Mouse (Mus musculus) midbrain, embryonic 14.5 days (tissue): Measurements from ENCODE around the gene Zfp599. TPM values are rescaled to one million over a fixed set of nuclear protein-coding genes. Genes with fewer than 3 reads are reported as not detected.

Experiments used
- ATAC-seq: fragments of 200-750 bp; cut with Nextera tagmentation; 2 replicates; pipeline ENCODE4 v1.8.0; 2017; ENCODE audit warnings: moderate number of reproducible peaks, moderate library complexity; ENCODE audit not compliant: low FRiP score, low TSS enrichment
- DNase-seq: peaks from one replicate; pipeline ENCODE4 v3.0.0-alpha.2; 2015
- H3K27ac ChIP-seq: fragments of 300-500 bp; sonication (generic); replicated peaks from 2 replicates; pipeline ENCODE4 v1.5.1; 2014; ENCODE audit warnings: mild to moderate bottlenecking, low read depth, low read length, moderate library complexity
- H3K27me3 ChIP-seq: fragments of 300-500 bp; sonication (generic); 2 replicates; pipeline ENCODE4 v1.6.1; 2014; ENCODE audit warnings: low read length, control low read depth, mixed read lengths; ENCODE audit not compliant: control insufficient read depth, insufficient read depth
- H3K36me3 ChIP-seq: fragments of 300-500 bp; sonication (generic); 2 replicates; pipeline ENCODE4 v1.6.1; 2014; ENCODE audit warnings: low read length, control low read depth; ENCODE audit not compliant: control insufficient read depth, insufficient read depth
- H3K4me1 ChIP-seq: fragments of 300-500 bp; sonication (generic); 2 replicates; pipeline ENCODE4 v1.6.1; 2014; ENCODE audit warnings: mild to moderate bottlenecking, antibody characterized with exemption, low read length, control low read depth; ENCODE audit not compliant: control insufficient read depth, insufficient read depth
- H3K4me2 ChIP-seq: fragments of 300-500 bp; sonication (generic); 2 replicates; pipeline ENCODE4 v1.6.1; 2014; ENCODE audit warnings: mild to moderate bottlenecking, low read length, moderate library complexity
- H3K4me3 ChIP-seq: fragments of 300-500 bp; sonication (generic); replicated peaks from 2 replicates; pipeline ENCODE4 v1.5.1; 2014; ENCODE audit warnings: low read depth, low read length
- H3K9ac ChIP-seq: fragments of 300-500 bp; sonication (generic); replicated peaks from 2 replicates; pipeline ENCODE4 v1.6.1; 2014; ENCODE audit warnings: mild to moderate bottlenecking, low read length, moderate library complexity
- H3K9me3 ChIP-seq: fragments of 300-500 bp; sonication (generic); 2 replicates; pipeline ENCODE4 v1.6.1; 2016; ENCODE audit warnings: low read length, control low read depth, mixed read lengths; ENCODE audit not compliant: control insufficient read depth
- WGBS: fragments of 180-500 bp; shearing (Covaris S2); extraction: QIAGEN DNeasy Blood & Tissue Kit; methylation state at CpG from one replicate; pipeline ENCODE4 v1.1.7; 2014; 5-methylcytosine and 5-hydroxymethylcytosine counted together
- polyA plus RNA-seq: library from polyadenylated mRNA; unstranded; fragments of >200 nt; fragmentation: Nextera tagmentation; extraction: Ambion mirVana; gene quantifications from 2 replicates; pipeline ENCODE4 v1.2.1, GENCODE M21; 2014

The Zfp599 gene
- polyA plus RNA-seq, 1 experiment from 2014 or later: 13.8 TPM

- Histone ChIP-seq H3K4me1 (no peaks in the 10 kb centered on the region), H3K27ac (no peak overlapping the region), H3K4me3 (no peak overlapping the region), H3K27me3 (no peaks in the 10 kb centered on the region), H3K4me2 (no peak overlapping the region), H3K9ac (no peak overlapping the region), H3K9me3 (no peaks in the 10 kb centered on the region), H3K36me3 (no peaks in the 10 kb centered on the region)
- 80% methylated on average over 2 of the region's 2 CpGs for WGBS
- ATAC-seq: no peak
- DNase-seq: no peak
Measured at GRCm38 (mm10) chr9:22213785-22214194, 45.9 kb downstream of the Zfp599 start.

Other genes starting within 250 kb of the Zfp599 start
- 137 and 162 TPM in 2 replicates for gene Elavl3, start 207.9 kb downstream of the Zfp599 start, polyA plus RNA-seq
- not detected in 2 replicates for gene Gm49318, start 188.6 kb downstream of the Zfp599 start, polyA plus RNA-seq
- 14.7 and 18.1 TPM in 2 replicates for gene Zfp653, start 188.5 kb downstream of the Zfp599 start, polyA plus RNA-seq
- 45.6 and 48.5 TPM in 2 replicates for gene Ecsit, start 174.5 kb downstream of the Zfp599 start, polyA plus RNA-seq
- 0.58 and 0.61 TPM in 2 replicates for gene Cnn1, start 160.7 kb downstream of the Zfp599 start, polyA plus RNA-seq
- 182 and 196 TPM in 2 replicates for gene Elof1, start 142.7 kb downstream of the Zfp599 start, polyA plus RNA-seq
- gene Acp5, start 124.2 kb downstream of the Zfp599 start, polyA plus RNA-seq: 0.79 TPM in 1 of 2 replicates, not detected in the other
- 94.1 and 96.4 TPM in 2 replicates for gene Pigyl, start 103.0 kb downstream of the Zfp599 start, polyA plus RNA-seq
- gene Zfp872, start 71.8 kb downstream of the Zfp599 start, polyA plus RNA-seq: 0.07 and 0.55 TPM in 2 replicates
- gene Zfp809, start 34.2 kb downstream of the Zfp599 start, polyA plus RNA-seq: 9.0 and 11.0 TPM in 2 replicates
- gene Zfp810, start 47.8 kb upstream of the Zfp599 start, polyA plus RNA-seq: 32.2 and 38.4 TPM in 2 replicates
- 3.4 and 9.3 TPM in 2 replicates for gene Anln, start 129.3 kb upstream of the Zfp599 start, polyA plus RNA-seq
- gene 9530077C05Rik, start 151.6 kb upstream of the Zfp599 start, polyA plus RNA-seq: 11.4 and 15.7 TPM in 2 replicates
- not detected in 2 replicates for gene Gm17545, start 194.4 kb upstream of the Zfp599 start, polyA plus RNA-seq
- gene Rp9, start 209.8 kb upstream of the Zfp599 start, polyA plus RNA-seq: 57.2 and 72.6 TPM in 2 replicates
- gene Bbs9, start 215.8 kb upstream of the Zfp599 start, polyA plus RNA-seq: 17.8 and 24.2 TPM in 2 replicates